Mouse (Mus musculus) kidney, postnatal 0 days (tissue): ENCODE results near the gene Ascl2. TPM values are rescaled to one million over a fixed set of nuclear protein-coding genes. Genes with fewer than 3 reads are reported as not detected.

Experiments
- ATAC-seq: fragments of 200-750 bp; cut with Nextera tagmentation; replicated peaks from 2 replicates; pipeline ENCODE4 v1.8.0; 2017; ENCODE audit warnings: low read depth, moderate number of reproducible peaks, moderate TSS enrichment, moderate library complexity; ENCODE audit not compliant: low FRiP score
- DNase-seq: peaks from one replicate; pipeline ENCODE4 v3.0.0-alpha.2; 2016; ENCODE audit warnings: low spot score
- H3K27ac ChIP-seq: fragments of 300-500 bp; sonication (generic); 2 replicates; pipeline ENCODE4 v1.5.1; 2014; ENCODE audit warnings: mild to moderate bottlenecking
- H3K27me3 ChIP-seq: fragments of 300-500 bp; sonication (generic); 2 replicates; pipeline ENCODE4 v1.6.1; 2014; ENCODE audit warnings: low read length, mixed read lengths; ENCODE audit not compliant: insufficient read depth
- H3K36me3 ChIP-seq: fragments of 300-500 bp; sonication (generic); 2 replicates; pipeline ENCODE4 v1.6.1; 2014; ENCODE audit warnings: low read length, mixed read lengths; ENCODE audit not compliant: insufficient read depth
- H3K4me1 ChIP-seq: fragments of 300-500 bp; sonication (generic); replicated peaks from 2 replicates; pipeline ENCODE4 v1.6.1; 2014; ENCODE audit warnings: antibody characterized with exemption, low read length, mixed read lengths; ENCODE audit not compliant: insufficient read depth
- H3K4me2 ChIP-seq: fragments of 300-500 bp; sonication (generic); 2 replicates; pipeline ENCODE4 v1.6.1; 2014; ENCODE audit warnings: mild to moderate bottlenecking, low read length, moderate library complexity, mixed read lengths
- H3K4me3 ChIP-seq: fragments of 300-500 bp; sonication (generic); replicated peaks from 2 replicates; pipeline ENCODE4 v1.5.1; 2014; ENCODE audit warnings: low read depth, low read length
- H3K9ac ChIP-seq: fragments of 300-500 bp; sonication (generic); 2 replicates; pipeline ENCODE4 v1.6.1; 2014; ENCODE audit warnings: low read depth, low read length
- H3K9me3 ChIP-seq: fragments of 300-500 bp; sonication (generic); replicated peaks from 2 replicates; pipeline ENCODE4 v1.6.1; 2016; ENCODE audit warnings: low read length, inconsistent platforms, mixed read lengths
- CTCF ChIP-seq: IDR thresholded peaks from 2 replicates; pipeline ENCODE4 v1.5.1; 2016; ENCODE audit warnings: antibody characterized with exemption, low read depth, mild to moderate bottlenecking, moderate library complexity
- WGBS: fragments of 180-500 bp; shearing (Covaris S2); extraction: QIAGEN DNeasy Blood & Tissue Kit; methylation state at CpG from one replicate; pipeline ENCODE4 v1.1.7; 2014; 5-methylcytosine and 5-hydroxymethylcytosine counted together
- polyA plus RNA-seq: library from polyadenylated mRNA; unstranded; fragments of >200 nt; fragmentation: Nextera tagmentation; extraction: Ambion mirVana; gene quantifications from 2 replicates; pipeline ENCODE4 v1.2.1, GENCODE M21; 2015

Gene Ascl2
- polyA plus RNA-seq, 1 experiment from 2014 or later: 1.2 TPM

- TF ChIP-seq CTCF: no peak
- Histone ChIP-seq H3K9ac (no peak overlapping the region), H3K4me1 (no peaks in the 10 kb centered on the region), H3K27ac (no peak overlapping the region), H3K9me3 (no peaks in the 10 kb centered on the region), H3K27me3 (no peaks in the 10 kb centered on the region), H3K36me3 (no peaks in the 10 kb centered on the region), H3K4me3 (no peak overlapping the region), H3K4me2 (no peak overlapping the region)
- ATAC-seq (no peak), DNase-seq (no peak)
- WGBS: 54% methylated on average over 2 of the region's 2 CpGs
Measured at GRCm38 (mm10) chr7:142956018-142956417, 13.0 kb downstream of the Ascl2 start.

GRCm38 (mm10) chr7:142949568-142949967 is 19.5 kb downstream of the Ascl2 start:
- no peak overlapping the region for H3K4me3 ChIP-seq

GRCm38 (mm10) chr7:142937631-142938030 is 31.4 kb downstream of the Ascl2 start:
- no peak for TF ChIP-seq CTCF
- no peak overlapping the region for H3K9ac ChIP-seq
- H3K4me3 ChIP-seq: no peak overlapping the region
- no peaks in the 10 kb centered on the region for H3K9me3 ChIP-seq
- no peaks in the 10 kb centered on the region for H3K36me3 ChIP-seq
- no peaks in the 10 kb centered on the region for H3K27me3 ChIP-seq
- no peaks in the 10 kb centered on the region for H3K4me1 ChIP-seq
- DNase-seq: no peak
- ATAC-seq: no peak
- no peak overlapping the region for H3K27ac ChIP-seq
- H3K4me2 ChIP-seq: no peak overlapping the region

More at GRCm38 (mm10) chr7:142949568-142949967, 19.5 kb downstream of the Ascl2 start:
- no peaks in the 10 kb centered on the region for H3K36me3 ChIP-seq
- 17% methylated on average over 1 of the region's 1 CpGs for WGBS
- H3K4me2 ChIP-seq: no peak overlapping the region
- H3K27ac ChIP-seq: no peak overlapping the region
- DNase-seq: no peak
- no peak for TF ChIP-seq CTCF
- no peaks in the 10 kb centered on the region for H3K27me3 ChIP-seq
- no peak overlapping the region for H3K9ac ChIP-seq
- no peaks in the 10 kb centered on the region for H3K9me3 ChIP-seq
- ATAC-seq: no peak
- H3K4me1 ChIP-seq: no peaks in the 10 kb centered on the region

- TF ChIP-seq CTCF: no peak
- no peaks in the 10 kb centered on the region for H3K4me1 ChIP-seq
- no peaks in the 10 kb centered on the region for H3K9me3 ChIP-seq
- DNase-seq (no peak), ATAC-seq (no peak; the same call in 1 of the 2 replicates)
- no peak overlapping the region for H3K4me3 ChIP-seq
- WGBS: 75% methylated on average over 14 of the region's 14 CpGs
- H3K9ac ChIP-seq: no peak overlapping the region
- no peaks in the 10 kb centered on the region for H3K27me3 ChIP-seq
- H3K4me2 ChIP-seq: no peak overlapping the region
- no peaks in the 10 kb centered on the region for H3K36me3 ChIP-seq
- H3K27ac ChIP-seq: no peak overlapping the region
Measured at GRCm38 (mm10) chr7:142935708-142936107, 33.4 kb downstream of the Ascl2 start.

- no peak for DNase-seq
- TF ChIP-seq CTCF: no peak
- H3K4me3 ChIP-seq: no peak overlapping the region
- no peaks in the 10 kb centered on the region for H3K36me3 ChIP-seq
- no peak overlapping the region for H3K9ac ChIP-seq
- H3K27me3 ChIP-seq: no peaks in the 10 kb centered on the region
- no peak overlapping the region for H3K4me2 ChIP-seq
- H3K27ac ChIP-seq: no peak overlapping the region
- 55% methylated on average over 3 of the region's 3 CpGs for WGBS
- no peaks in the 10 kb centered on the region for H3K9me3 ChIP-seq
- no peak for ATAC-seq
- no peaks in the 10 kb centered on the region for H3K4me1 ChIP-seq
Measured at GRCm38 (mm10) chr7:142932469-142932868, 36.6 kb downstream of the Ascl2 start.

GRCm38 (mm10) chr7:142931028-142931427 is 38.0 kb downstream of the Ascl2 start, which contains the start of gene Th:
TSS of gene Th (minus strand) at chr7:142931128.
- H3K4me3 ChIP-seq: no peak within 1 kb of the TSS
- no peaks in the 10 kb centered on the region for H3K4me1 ChIP-seq
- no peak for ATAC-seq
- no peak within 1 kb of the TSS for H3K4me2 ChIP-seq
- H3K27me3 ChIP-seq: no peaks in the 10 kb centered on the region
- no peaks in the 10 kb centered on the region for H3K36me3 ChIP-seq
- no peak for TF ChIP-seq CTCF
- H3K27ac ChIP-seq: no peak within 1 kb of the TSS
- H3K9me3 ChIP-seq: no peaks in the 10 kb centered on the region
- 85% methylated on average over 3 of the region's 3 CpGs for WGBS
- no peak for DNase-seq
- no peak within 1 kb of the TSS for H3K9ac ChIP-seq

GRCm38 (mm10) chr7:142929516-142929915 is 39.5 kb downstream of the Ascl2 start:
- DNase-seq (no peak), ATAC-seq (no peak)
- no peaks in the 10 kb centered on the region for H3K9me3 ChIP-seq
- H3K4me3 ChIP-seq: no peak overlapping the region
- no peak for TF ChIP-seq CTCF
- H3K4me2 ChIP-seq: no peak overlapping the region
- no peak overlapping the region for H3K27ac ChIP-seq
- 81% methylated on average over 2 of the region's 2 CpGs for WGBS
- H3K4me1 ChIP-seq: no peaks in the 10 kb centered on the region
- no peak overlapping the region for H3K9ac ChIP-seq
- no peaks in the 10 kb centered on the region for H3K36me3 ChIP-seq
- no peaks in the 10 kb centered on the region for H3K27me3 ChIP-seq
